Mouse (Mus musculus): ENCODE measurements at regions not wholly inside any gene's neighbourhood (a gene's known extent, or its start where the extent isn't known, plus 50 kb on each side); places are given as distances from the start of the nearest gene placed in this dataset.
"Not testable (repeated sequence)": the region's sequence is repeated elsewhere in the genome, so short reads cannot be mapped to it uniquely, and the experiment has no call there.

- H3K36me3 ChIP-seq (replicated peaks in 1 of 2; ENCODE audit: control insufficient read depth in 1 of 2, insufficient read depth in 1 of 2, low read length in 1 of 2); H3K79me2 ChIP-seq (replicated peaks; ENCODE audit: control insufficient read depth, extremely low read depth, insufficient read depth, poor library complexity, severe bottlenecking); H3K27me3 ChIP-seq (replicated peaks); H3K9me3 ChIP-seq (replicated peaks; ENCODE audit: low read length); in situ Hi-C loops (cut with MboI; ENCODE audit: low pct_ligation_motif_present, low pct_unique_long_range_greater_than_20kb, low sequenced_read_pairs); H3K27ac ChIP-seq (ENCODE audit: insufficient read depth, low read depth); dilution Hi-C loops (cut with MboI; ENCODE audit: extremely low pct_ligation_motif_present, extremely low pct_unique_long_range_greater_than_20kb, low sequenced_read_pairs); H3K4me1 ChIP-seq (ENCODE audit: control insufficient read depth in 1 of 2, insufficient read depth in 2 of 2); DNase-seq (ENCODE audit: extremely low read depth); H3K4me2 ChIP-seq (ENCODE audit: insufficient read depth, low read depth, poor library complexity, severe bottlenecking); H3K4me3 ChIP-seq (replicated peaks in 1 of 3; ENCODE audit: low read depth in 2 of 3, low read length in 2 of 3, poor library complexity in 1 of 3); H3K9ac ChIP-seq (ENCODE audit: insufficient read depth, low read depth): not testable (repeated sequence)
These were observed 75.7 kb upstream of the Gm21119 start for GRCm38 (mm10) chr8:20539031-20539430.

- H3K27ac ChIP-seq (ENCODE audit: insufficient read depth, low read depth); DNase-seq (ENCODE audit: extremely low read depth); H3K4me1 ChIP-seq (ENCODE audit: control insufficient read depth in 1 of 2, insufficient read depth in 2 of 2); dilution Hi-C loops (cut with MboI; ENCODE audit: extremely low pct_ligation_motif_present, extremely low pct_unique_long_range_greater_than_20kb, low sequenced_read_pairs); H3K9me3 ChIP-seq (replicated peaks; ENCODE audit: low read length); H3K79me2 ChIP-seq (replicated peaks; ENCODE audit: control insufficient read depth, extremely low read depth, insufficient read depth, poor library complexity, severe bottlenecking); H3K9ac ChIP-seq (ENCODE audit: insufficient read depth, low read depth); H3K4me3 ChIP-seq (replicated peaks in 1 of 3; ENCODE audit: low read depth in 2 of 3, low read length in 2 of 3, poor library complexity in 1 of 3); H3K4me2 ChIP-seq (ENCODE audit: insufficient read depth, low read depth, poor library complexity, severe bottlenecking); H3K36me3 ChIP-seq (replicated peaks in 1 of 2; ENCODE audit: control insufficient read depth in 1 of 2, insufficient read depth in 1 of 2, low read length in 1 of 2); in situ Hi-C loops (cut with MboI; ENCODE audit: low pct_ligation_motif_present, low pct_unique_long_range_greater_than_20kb, low sequenced_read_pairs); H3K27me3 ChIP-seq (replicated peaks): not testable (repeated sequence)
These were observed 70.6 kb upstream of the Gm21119 start for GRCm38 (mm10) chr8:20544084-20544483.

- H3K9ac ChIP-seq (ENCODE audit: insufficient read depth, low read depth); DNase-seq (ENCODE audit: extremely low read depth); dilution Hi-C loops (cut with MboI; ENCODE audit: extremely low pct_ligation_motif_present, extremely low pct_unique_long_range_greater_than_20kb, low sequenced_read_pairs): not testable (repeated sequence)
These were observed 69.4 kb upstream of the Gm21119 start for GRCm38 (mm10) chr8:20545347-20545746.

GRCm38 (mm10) chr8:20546401-20546800, 68.3 kb upstream of the Gm21119 start:
- H3K36me3 ChIP-seq (replicated peaks in 1 of 2; ENCODE audit: control insufficient read depth in 1 of 2, insufficient read depth in 1 of 2, low read length in 1 of 2); dilution Hi-C loops (cut with MboI; ENCODE audit: extremely low pct_ligation_motif_present, extremely low pct_unique_long_range_greater_than_20kb, low sequenced_read_pairs); H3K9ac ChIP-seq (ENCODE audit: insufficient read depth, low read depth); H3K9me3 ChIP-seq (replicated peaks; ENCODE audit: low read length); H3K4me2 ChIP-seq (ENCODE audit: insufficient read depth, low read depth, poor library complexity, severe bottlenecking); H3K79me2 ChIP-seq (replicated peaks; ENCODE audit: control insufficient read depth, extremely low read depth, insufficient read depth, poor library complexity, severe bottlenecking); DNase-seq (ENCODE audit: extremely low read depth); H3K27me3 ChIP-seq (replicated peaks); H3K4me1 ChIP-seq (ENCODE audit: control insufficient read depth in 1 of 2, insufficient read depth in 2 of 2); in situ Hi-C loops (cut with MboI; ENCODE audit: low pct_ligation_motif_present, low pct_unique_long_range_greater_than_20kb, low sequenced_read_pairs); H3K27ac ChIP-seq (ENCODE audit: insufficient read depth, low read depth); H3K4me3 ChIP-seq (replicated peaks in 1 of 3; ENCODE audit: low read depth in 2 of 3, low read length in 2 of 3, poor library complexity in 1 of 3): not testable (repeated sequence)

More at GRCm38 (mm10) chr8:20545347-20545746, 69.4 kb upstream of the Gm21119 start:
- H3K27ac ChIP-seq (ENCODE audit: insufficient read depth, low read depth); H3K36me3 ChIP-seq (replicated peaks in 1 of 2; ENCODE audit: control insufficient read depth in 1 of 2, insufficient read depth in 1 of 2, low read length in 1 of 2); H3K4me2 ChIP-seq (ENCODE audit: insufficient read depth, low read depth, poor library complexity, severe bottlenecking); H3K79me2 ChIP-seq (replicated peaks; ENCODE audit: control insufficient read depth, extremely low read depth, insufficient read depth, poor library complexity, severe bottlenecking); H3K4me1 ChIP-seq (ENCODE audit: control insufficient read depth in 1 of 2, insufficient read depth in 2 of 2); H3K27me3 ChIP-seq (replicated peaks); H3K4me3 ChIP-seq (replicated peaks in 1 of 3; ENCODE audit: low read depth in 2 of 3, low read length in 2 of 3, poor library complexity in 1 of 3); in situ Hi-C loops (cut with MboI; ENCODE audit: low pct_ligation_motif_present, low pct_unique_long_range_greater_than_20kb, low sequenced_read_pairs); H3K9me3 ChIP-seq (replicated peaks; ENCODE audit: low read length): not testable (repeated sequence)
